Mouse (Mus musculus) neural tube, embryonic 11.5 days (tissue): ENCODE measurements at regions not wholly inside any gene's neighbourhood (a gene's known extent, or its start where the extent isn't known, plus 50 kb on each side); places are given as distances from the start of the nearest gene placed in this dataset.
A peak's percentile ranks its signal among the peaks of the same experiment; 100 is the strongest.

Experiments used
- ATAC-seq: fragments of 200-750 bp; cut with Nextera tagmentation; 2 replicates; pipeline ENCODE4 v1.8.0; 2017; ENCODE audit warnings: moderate number of reproducible peaks, mild to moderate bottlenecking, moderate TSS enrichment, moderate library complexity; ENCODE audit not compliant: insufficient read depth, low FRiP score, low TSS enrichment
- DNase-seq: peaks from one replicate; pipeline ENCODE4 v3.0.0-alpha.2; 2015; ENCODE audit warnings: low spot score
- H3K27ac ChIP-seq: fragments of 300-500 bp; sonication (generic); 2 replicates; pipeline ENCODE4 v1.5.1; 2014; ENCODE audit warnings: low read depth, mild to moderate bottlenecking, low read length
- H3K27me3 ChIP-seq: fragments of 300-500 bp; sonication (generic); 2 replicates; pipeline ENCODE4 v1.6.1; 2014; ENCODE audit warnings: mild to moderate bottlenecking, low read length, mixed read lengths; ENCODE audit not compliant: control insufficient read depth, insufficient read depth
- H3K36me3 ChIP-seq: fragments of 300-500 bp; sonication (generic); 2 replicates; pipeline ENCODE4 v1.6.1; 2014; ENCODE audit warnings: mild to moderate bottlenecking, low read length, moderate library complexity, mixed read lengths; ENCODE audit not compliant: control insufficient read depth, insufficient read depth
- H3K4me1 ChIP-seq: fragments of 300-500 bp; sonication (generic); 2 replicates; pipeline ENCODE4 v1.6.1; 2014; ENCODE audit warnings: low read length, mixed read lengths; ENCODE audit not compliant: control insufficient read depth, insufficient read depth
- H3K4me2 ChIP-seq: fragments of 300-500 bp; sonication (generic); 2 replicates; pipeline ENCODE4 v1.6.1; 2014; ENCODE audit warnings: low read depth, mild to moderate bottlenecking, moderate library complexity
- H3K4me3 ChIP-seq: fragments of 300-500 bp; sonication (generic); 2 replicates; pipeline ENCODE4 v1.5.1; 2014; ENCODE audit warnings: low read depth, low read length
- H3K9ac ChIP-seq: fragments of 300-500 bp; sonication (generic); 2 replicates; pipeline ENCODE4 v1.6.1; 2014; ENCODE audit warnings: mild to moderate bottlenecking, low read length
- H3K9me3 ChIP-seq: fragments of 300-500 bp; sonication (generic); 2 replicates; pipeline ENCODE4 v1.6.1; 2016; ENCODE audit warnings: low read length; ENCODE audit not compliant: control insufficient read depth
- WGBS: fragments of 180-500 bp; shearing (Covaris S2); extraction: QIAGEN DNeasy Blood & Tissue Kit; methylation state at CpG from one replicate; pipeline ENCODE4 v1.1.7; 2014; 5-methylcytosine and 5-hydroxymethylcytosine counted together

DNA sequence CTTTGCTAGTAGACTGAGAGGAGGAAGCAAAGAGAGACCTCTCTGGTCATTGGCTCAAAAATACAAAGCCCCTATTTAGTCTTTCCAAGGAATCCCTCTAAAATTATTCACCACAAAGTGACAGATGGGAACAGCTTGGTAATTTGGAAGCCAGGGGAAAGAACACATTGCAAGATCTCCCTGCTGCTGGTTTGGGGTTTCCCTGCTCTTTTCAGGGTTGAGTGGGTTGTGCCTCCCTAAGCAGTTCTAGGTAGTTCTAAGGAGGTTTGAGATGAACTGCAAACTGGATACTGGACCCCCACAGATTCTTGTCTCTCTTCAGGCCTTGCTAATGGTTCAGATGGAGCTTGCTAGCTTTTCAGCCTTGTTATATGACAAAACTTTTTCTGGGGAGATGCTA is 749.3 kb downstream of the Gm826 start:
- H3K4me3 ChIP-seq, result no peak overlapping the region
- H3K27ac ChIP-seq, result no peak overlapping the region
- DNase-seq (no peak), ATAC-seq (no peak)
- H3K9ac ChIP-seq, result no peak overlapping the region
- H3K9me3 ChIP-seq, result no peaks in the 10 kb centered on the region
- H3K27me3 ChIP-seq, result no peaks in the 10 kb centered on the region
- H3K36me3 ChIP-seq, result no peaks in the 10 kb centered on the region
- no peaks in the 10 kb centered on the region for H3K4me1 ChIP-seq
- no peak overlapping the region for H3K4me2 ChIP-seq

DNA sequence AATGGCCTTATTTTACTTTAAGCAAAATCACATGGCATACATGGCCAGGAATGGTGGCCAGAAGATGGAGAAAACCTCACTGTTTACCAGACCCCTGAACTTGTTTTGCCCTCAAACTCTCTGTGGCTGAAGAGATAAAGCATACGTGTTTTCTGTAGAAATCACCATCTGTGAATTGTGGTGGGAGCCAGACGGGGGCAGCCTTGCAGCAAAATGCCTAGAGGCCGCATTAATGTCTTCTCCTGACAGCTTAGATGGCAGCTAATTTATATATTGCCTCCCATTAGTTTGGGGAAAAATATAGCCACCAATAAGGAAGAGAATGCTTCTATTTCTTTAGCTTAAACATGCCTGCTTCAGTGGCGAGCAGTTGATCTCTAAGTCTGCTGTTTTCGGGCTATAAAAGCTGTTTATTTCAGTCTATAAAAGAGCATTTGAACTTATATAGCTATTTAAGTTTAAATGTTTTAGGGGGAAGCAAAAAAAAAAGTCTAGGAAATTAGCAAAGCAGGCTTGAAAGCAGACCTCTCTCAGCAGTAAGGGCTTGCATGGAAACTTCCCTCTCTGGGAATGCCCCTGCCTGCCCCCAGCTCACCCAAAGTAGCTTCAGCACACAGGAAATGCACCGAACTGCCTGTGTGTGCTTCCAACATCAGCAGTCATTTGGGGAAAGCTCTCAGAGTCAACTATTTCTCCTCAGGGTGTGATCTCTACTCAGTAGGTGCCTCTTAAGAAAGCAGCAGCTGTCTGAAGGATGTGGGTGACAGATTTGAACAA is 747.1 kb downstream of the Gm826 start:
- no peaks in the 10 kb centered on the region for H3K27me3 ChIP-seq
- ATAC-seq (no peak), DNase-seq (peak; percentile 32)
- H3K4me1 ChIP-seq, result no peaks in the 10 kb centered on the region
- WGBS, result 27% methylated on average over 6 of the region's 6 CpGs
- H3K4me3 ChIP-seq, result no peak overlapping the region
- H3K4me2 ChIP-seq, result no peak overlapping the region
- H3K36me3 ChIP-seq, result no peaks in the 10 kb centered on the region
- no peaks in the 10 kb centered on the region for H3K9me3 ChIP-seq
- H3K9ac ChIP-seq, result no peak overlapping the region
- no peak overlapping the region for H3K27ac ChIP-seq

DNA sequence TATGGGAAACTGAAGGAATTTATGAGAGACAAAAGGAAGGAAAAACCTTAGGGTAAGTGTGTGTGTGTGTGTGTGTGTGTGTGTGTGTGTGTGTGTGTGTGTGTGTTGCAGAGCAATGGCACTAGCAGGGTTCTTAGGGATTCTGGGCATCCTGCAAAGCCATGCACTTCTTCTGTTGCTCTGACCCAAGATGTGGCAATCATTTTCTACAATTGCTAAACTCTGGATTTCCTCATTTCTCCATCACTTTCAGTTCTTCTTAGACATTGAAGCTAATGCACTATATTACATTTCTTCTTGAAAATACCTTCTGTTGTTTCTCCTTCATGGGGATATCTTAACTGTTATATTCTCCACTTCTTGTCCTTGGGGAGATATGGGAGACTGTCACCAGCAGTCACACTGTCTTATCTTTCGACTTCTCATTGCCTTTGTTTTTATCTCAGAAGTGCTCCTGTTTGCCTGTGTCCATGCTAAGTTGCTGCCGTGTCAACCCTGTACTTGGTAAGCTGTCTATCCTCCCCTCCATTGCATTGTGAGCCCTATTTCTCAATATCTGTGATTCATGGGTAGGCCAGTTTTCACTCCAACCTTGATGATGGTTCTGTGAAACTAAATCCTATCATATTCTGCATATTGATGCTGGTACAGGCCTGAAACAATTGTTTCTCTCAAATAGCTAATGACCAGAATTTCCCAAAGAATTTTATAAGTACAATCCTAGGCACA is 742.4 kb downstream of the Gm826 start:
- H3K27ac ChIP-seq, result no peak overlapping the region
- no peaks in the 10 kb centered on the region for H3K9me3 ChIP-seq
- ATAC-seq, result no peak
- no peaks in the 10 kb centered on the region for H3K36me3 ChIP-seq
- 79% methylated on average over 2 of the region's 2 CpGs for WGBS
- H3K4me1 ChIP-seq, result no peaks in the 10 kb centered on the region
- H3K9ac ChIP-seq, result no peak overlapping the region
- H3K4me2 ChIP-seq, result no peak overlapping the region
- DNase-seq, result no peak
- no peaks in the 10 kb centered on the region for H3K27me3 ChIP-seq
- no peak overlapping the region for H3K4me3 ChIP-seq

DNA sequence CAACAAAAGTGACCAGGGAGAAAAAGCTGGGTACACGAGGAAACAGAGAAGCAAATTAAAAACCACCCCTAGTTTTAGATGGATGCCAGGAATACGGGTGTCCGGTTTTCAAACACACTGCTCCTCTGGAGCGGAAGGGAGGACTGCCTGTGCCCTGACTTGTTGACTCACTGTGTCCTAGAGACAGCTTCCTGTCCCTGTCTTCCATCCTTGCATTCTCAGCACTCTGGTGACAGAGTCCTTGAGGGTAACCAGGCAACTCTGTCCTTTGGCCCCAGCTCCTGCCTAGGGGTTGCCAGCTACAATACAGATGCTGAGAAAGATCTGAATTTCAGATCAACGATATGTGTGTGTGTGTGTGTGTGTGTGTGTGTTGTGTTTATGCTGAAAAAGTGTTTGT is 741.1 kb downstream of the Gm826 start:
- Histone ChIP-seq H3K9ac (no peak overlapping the region), H3K36me3 (no peaks in the 10 kb centered on the region), H3K4me1 (no peaks in the 10 kb centered on the region), H3K9me3 (no peaks in the 10 kb centered on the region), H3K27me3 (no peaks in the 10 kb centered on the region), H3K4me3 (no peak overlapping the region), H3K27ac (no peak overlapping the region), H3K4me2 (no peak overlapping the region)
- DNase-seq (no peak), ATAC-seq (no peak)
- WGBS, result 79% methylated on average over 5 of the region's 5 CpGs

DNA sequence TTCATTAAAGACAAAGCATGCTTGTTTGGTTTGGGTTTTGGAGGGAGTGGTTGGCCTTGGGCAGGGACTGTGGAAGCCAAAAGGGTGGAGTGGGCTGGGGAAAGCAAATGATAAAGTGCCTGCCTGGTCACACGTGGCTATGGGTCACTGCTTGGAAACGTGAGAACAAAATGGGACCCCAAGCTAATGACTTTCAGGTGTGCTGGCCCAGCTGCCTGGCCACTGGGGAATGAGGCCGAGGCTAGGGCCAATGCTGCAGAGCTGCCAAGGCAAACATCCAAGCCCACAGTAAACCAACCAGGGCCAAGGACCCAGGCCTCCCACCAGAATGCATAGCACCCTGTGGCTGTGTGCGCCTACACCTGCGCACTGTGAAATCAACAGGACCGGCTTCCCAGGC is 737.7 kb downstream of the Gm826 start:
- Histone ChIP-seq H3K27me3 (no peaks in the 10 kb centered on the region), H3K27ac (no peak overlapping the region), H3K4me2 (no peak overlapping the region), H3K9ac (no peak overlapping the region), H3K36me3 (no peaks in the 10 kb centered on the region), H3K9me3 (no peaks in the 10 kb centered on the region), H3K4me1 (no peaks in the 10 kb centered on the region), H3K4me3 (no peak overlapping the region)
- no peak for ATAC-seq
- 62% methylated on average over 6 of the region's 6 CpGs for WGBS
- DNase-seq, result no peak

DNA sequence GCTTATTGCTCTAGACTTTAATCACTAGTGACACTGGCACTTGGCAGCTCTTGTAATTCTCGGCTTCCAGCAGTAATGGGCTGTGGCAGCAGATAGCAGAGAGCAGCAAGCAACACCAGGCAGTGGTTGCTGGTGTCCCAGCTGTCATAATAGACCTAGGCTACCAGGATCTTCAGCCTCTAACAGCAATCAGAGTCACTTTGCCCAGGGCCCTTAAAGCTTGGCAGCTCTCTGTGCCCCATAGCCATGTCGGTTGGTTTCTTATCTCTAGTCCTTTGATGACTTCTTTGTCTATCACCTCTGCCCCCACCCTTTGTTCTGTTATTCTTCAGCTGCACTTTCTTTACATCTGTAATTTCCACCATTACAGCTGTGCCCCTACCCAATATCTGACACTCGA is 735.9 kb downstream of the Gm826 start:
- Histone ChIP-seq H3K4me2 (no peak overlapping the region), H3K27ac (no peak overlapping the region), H3K9me3 (no peaks in the 10 kb centered on the region), H3K4me3 (no peak overlapping the region), H3K9ac (no peak overlapping the region), H3K27me3 (no peaks in the 10 kb centered on the region), H3K36me3 (no peaks in the 10 kb centered on the region), H3K4me1 (no peaks in the 10 kb centered on the region)
- DNase-seq (no peak), ATAC-seq (no peak)
- 70% methylated on average over 3 of the region's 3 CpGs for WGBS

DNA sequence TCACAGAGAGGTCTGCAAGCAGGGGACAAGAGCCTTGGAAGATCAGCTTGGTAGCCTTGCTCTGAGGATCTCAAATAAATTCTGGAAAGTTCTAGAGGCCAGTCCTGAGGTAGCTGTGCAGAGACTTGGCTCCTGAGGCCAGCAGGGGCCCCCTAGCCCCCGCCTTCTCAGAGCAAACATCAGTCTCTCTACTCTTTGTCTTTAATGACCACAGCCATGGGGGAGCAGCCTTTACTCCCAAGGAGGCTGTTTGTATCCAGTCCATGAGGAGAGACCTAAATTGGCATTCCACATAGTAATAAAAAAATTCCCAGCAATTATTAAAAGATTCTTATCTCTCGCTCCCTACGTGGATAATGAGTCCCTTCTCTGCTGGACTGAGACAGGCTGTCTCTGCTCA is 726.8 kb downstream of the Gm826 start:
- no peak for DNase-seq
- no peak overlapping the region for H3K9ac ChIP-seq

DNA sequence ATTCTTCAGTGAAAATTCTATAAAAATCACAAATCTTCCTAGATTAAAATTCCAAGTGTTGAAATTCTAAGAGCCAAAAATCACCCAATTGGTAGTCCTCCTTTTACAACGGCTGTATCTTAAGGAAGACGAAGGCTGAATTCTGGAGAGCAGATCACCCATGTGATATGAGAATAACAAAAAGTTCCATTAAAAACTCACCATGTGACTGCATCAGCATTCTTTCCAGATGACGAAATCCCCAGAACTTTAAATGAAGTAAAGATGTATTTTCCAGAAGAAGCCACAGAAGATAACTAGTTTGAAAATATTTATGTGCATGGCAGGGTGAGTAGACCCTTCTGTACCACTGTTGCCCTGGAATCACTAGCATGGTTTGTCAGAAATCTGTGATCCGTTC is 723.5 kb downstream of the Gm826 start:
- H3K4me3 ChIP-seq, result no peak overlapping the region
- H3K4me2 ChIP-seq, result no peak overlapping the region
- DNase-seq (no peak), ATAC-seq (no peak)
- H3K36me3 ChIP-seq, result no peaks in the 10 kb centered on the region
- H3K27me3 ChIP-seq, result no peaks in the 10 kb centered on the region
- H3K4me1 ChIP-seq, result no peaks in the 10 kb centered on the region
- H3K9ac ChIP-seq, result no peak overlapping the region
- WGBS, result 84% methylated on average over 4 of the region's 4 CpGs
- H3K27ac ChIP-seq, result no peak overlapping the region
- H3K9me3 ChIP-seq, result no peaks in the 10 kb centered on the region

More for the DNA sequence above, 726.8 kb downstream of the Gm826 start:
- WGBS, result 41% methylated on average over 3 of the region's 3 CpGs
- no peaks in the 10 kb centered on the region for H3K4me1 ChIP-seq
- H3K27ac ChIP-seq, result no peak overlapping the region
- H3K36me3 ChIP-seq, result no peaks in the 10 kb centered on the region
- ATAC-seq, result no peak
- no peak overlapping the region for H3K4me2 ChIP-seq
- no peak overlapping the region for H3K4me3 ChIP-seq
- no peaks in the 10 kb centered on the region for H3K9me3 ChIP-seq
- no peaks in the 10 kb centered on the region for H3K27me3 ChIP-seq

DNA sequence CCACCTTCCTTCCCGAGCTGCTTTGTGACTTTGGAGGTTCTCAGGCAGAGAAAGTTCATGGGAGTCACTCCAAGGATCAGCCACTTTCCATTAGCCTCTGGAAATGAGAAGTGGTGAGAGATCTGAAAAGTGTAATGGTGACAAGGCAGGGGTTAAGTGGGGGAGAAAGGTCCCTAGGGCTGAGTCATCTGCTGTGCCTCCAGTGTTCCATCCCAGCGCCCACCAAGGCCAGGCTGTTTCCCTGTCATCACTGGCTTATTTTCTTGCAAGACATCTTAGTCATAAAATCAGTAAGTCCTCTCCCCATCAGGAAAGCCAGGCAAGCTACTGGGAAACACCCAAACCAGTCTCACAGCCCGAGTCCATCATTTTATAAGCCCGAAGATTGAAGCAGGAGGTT is 717.3 kb downstream of the Gm826 start:
- Histone ChIP-seq H3K4me3 (no peak overlapping the region), H3K9me3 (no peaks in the 10 kb centered on the region), H3K27me3 (no peaks in the 10 kb centered on the region), H3K4me1 (no peaks in the 10 kb centered on the region), H3K27ac (no peak overlapping the region), H3K4me2 (no peak overlapping the region), H3K36me3 (no peaks in the 10 kb centered on the region), H3K9ac (no peak overlapping the region)
- DNase-seq (no peak), ATAC-seq (no peak)
- 72% methylated on average over 4 of the region's 4 CpGs for WGBS
